Mouse (Mus musculus): ENCODE measurements at regions not wholly inside any gene's neighbourhood (a gene's known extent, or its start where the extent isn't known, plus 50 kb on each side); places are given as distances from the start of the nearest gene placed in this dataset.

DNA sequence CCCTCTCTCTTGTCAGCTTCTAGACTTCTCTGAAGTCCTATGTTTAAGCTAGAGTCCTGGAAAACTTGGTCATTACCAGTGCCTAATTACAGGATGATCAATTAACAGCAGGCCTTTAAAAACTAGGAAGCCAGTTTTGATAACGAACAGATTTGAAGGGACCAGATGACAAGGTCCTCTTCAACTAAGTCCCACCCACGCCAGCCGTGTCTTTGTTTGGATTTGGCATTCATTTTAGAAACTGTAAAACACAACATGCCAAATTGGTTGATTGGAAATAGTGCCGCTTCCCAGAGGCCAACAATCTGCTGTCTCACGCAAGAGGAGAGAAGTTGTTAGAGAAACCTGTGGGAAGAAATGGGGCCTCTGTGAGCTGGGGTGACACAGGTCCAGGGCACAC is 155.4 kb upstream of the Habp2 start:
- TF ChIP-seq POLR2A (IDR thresholded peaks at IDR 0.05; ENCODE audit: low read depth, low read length) (no peak), CTCF (IDR thresholded peaks at IDR 0.05; ENCODE audit: extremely low read depth, insufficient read depth, insufficient read length, insufficient replicate concordance) (no peak)
